Mouse (Mus musculus) hindbrain, postnatal 0 days (tissue): ENCODE data around the gene Ap2a2. TPM values are rescaled to one million over a fixed set of nuclear protein-coding genes. Genes with fewer than 3 reads are reported as not detected.

Experiments
- ATAC-seq: fragments of 200-750 bp; cut with Nextera tagmentation; 2 replicates; pipeline ENCODE4 v1.8.0; 2017; ENCODE audit warnings: mild to moderate bottlenecking, moderate TSS enrichment, moderate library complexity
- DNase-seq: peaks from one replicate; pipeline ENCODE4 v3.0.0-alpha.2; 2015; ENCODE audit warnings: low spot score
- H3K27ac ChIP-seq: fragments of 300-500 bp; sonication (generic); 2 replicates; pipeline ENCODE4 v1.5.1; 2014; ENCODE audit warnings: mild to moderate bottlenecking
- H3K27me3 ChIP-seq: fragments of 300-500 bp; sonication (generic); 2 replicates; pipeline ENCODE4 v1.6.1; 2014; ENCODE audit warnings: low read length, mixed read lengths; ENCODE audit not compliant: insufficient read depth
- H3K36me3 ChIP-seq: fragments of 300-500 bp; sonication (generic); 2 replicates; pipeline ENCODE4 v1.6.1; 2014; ENCODE audit warnings: low read length, mixed read lengths; ENCODE audit not compliant: insufficient read depth
- H3K4me1 ChIP-seq: fragments of 300-500 bp; sonication (generic); 2 replicates; pipeline ENCODE4 v1.6.1; 2014; ENCODE audit warnings: antibody characterized with exemption, low read length, mixed read lengths; ENCODE audit not compliant: insufficient read depth
- H3K4me2 ChIP-seq: fragments of 300-500 bp; sonication (generic); 2 replicates; pipeline ENCODE4 v1.6.1; 2014; ENCODE audit warnings: low read depth, mild to moderate bottlenecking, low read length, moderate library complexity, mixed read lengths
- H3K4me3 ChIP-seq: fragments of 300-500 bp; sonication (generic); 2 replicates; pipeline ENCODE4 v1.5.1; 2014; ENCODE audit warnings: low read length
- H3K9ac ChIP-seq: fragments of 300-500 bp; sonication (generic); replicated peaks from 2 replicates; pipeline ENCODE4 v1.6.1; 2014; ENCODE audit warnings: mild to moderate bottlenecking, low read length, moderate library complexity, mixed read lengths
- H3K9me3 ChIP-seq: fragments of 300-500 bp; sonication (generic); 2 replicates; pipeline ENCODE4 v1.6.1; 2016; ENCODE audit warnings: low read length, mixed read lengths
- CTCF ChIP-seq: IDR thresholded peaks from 2 replicates; pipeline ENCODE4 v1.5.1; 2016; ENCODE audit warnings: antibody characterized with exemption, control low read depth, low read depth
- WGBS: fragments of 180-500 bp; shearing (Covaris S2); extraction: QIAGEN DNeasy Blood & Tissue Kit; methylation state at CpG from one replicate; pipeline ENCODE4 v1.1.7; 2014; 5-methylcytosine and 5-hydroxymethylcytosine counted together
- polyA plus RNA-seq: library from polyadenylated mRNA; unstranded; fragments of >200 nt; fragmentation: Nextera tagmentation; extraction: Ambion mirVana; gene quantifications from 2 replicates; pipeline ENCODE4 v1.2.1, GENCODE M21; 2015
- total RNA-seq: library from RNA; depleted of rRNA; stranded (reverse); fragments of >200 nt; gene quantifications from 2 replicates; pipeline ENCODE4 v1.2.3, GENCODE M21; 2014; rRNA removed

Gene Ap2a2
- total RNA-seq (209 and 214 TPM in 2 replicates), polyA plus RNA-seq (110 and 115 TPM in 2 replicates)

- DNase-seq (peak; percentile 98), ATAC-seq (peak; percentile 97)
- Histone ChIP-seq H3K4me3 (peak within 1 kb of the TSS; percentile 95), H3K36me3 (no peaks in the 10 kb centered on the region), H3K4me2 (peak within 1 kb of the TSS; percentile 91), H3K27ac (peak within 1 kb of the TSS; percentile 90), H3K9me3 (no peaks in the 10 kb centered on the region), H3K9ac (peak within 1 kb of the TSS; percentile 94), H3K27me3 (no peaks in the 10 kb centered on the region), H3K4me1 (peaks cover 11% of the 10 kb centered on the region)
- 0 out of 2 replicates have a peak, but pooled peaks have one; percentile 3 for TF ChIP-seq CTCF
- 1% methylated on average over 72 of the region's 72 CpGs for WGBS
Measured at GRCm38 (mm10) chr7:141561682-141562391, at the start of gene Ap2a2. TSS of gene Ap2a2 (plus strand) at chr7:141562173.

GRCm38 (mm10) chr7:141517638-141518037 is 44.3 kb upstream of the Ap2a2 start:
- Histone ChIP-seq H3K27me3 (no peaks in the 10 kb centered on the region), H3K4me2 (no peak overlapping the region), H3K9me3 (no peaks in the 10 kb centered on the region), H3K4me3 (no peak overlapping the region), H3K36me3 (no peaks in the 10 kb centered on the region; the same call in 1 of the 2 replicates), H3K27ac (no peak overlapping the region), H3K4me1 (no peaks in the 10 kb centered on the region), H3K9ac (no peak overlapping the region)
- DNase-seq: no peak
- TF ChIP-seq CTCF: no peak
- ATAC-seq: no peak
- WGBS: 86% methylated on average over 4 of the region's 4 CpGs

GRCm38 (mm10) chr7:141518296-141518695 is 43.7 kb upstream of the Ap2a2 start:
- no peaks in the 10 kb centered on the region; the same call in 1 of the 2 replicates for H3K36me3 ChIP-seq
- no peak for TF ChIP-seq CTCF

GRCm38 (mm10) chr7:141518926-141519325 is 43.0 kb upstream of the Ap2a2 start:
- no peak overlapping the region for H3K9ac ChIP-seq
- no peak overlapping the region for H3K4me3 ChIP-seq
- no peaks in the 10 kb centered on the region for H3K9me3 ChIP-seq
- no peak for ATAC-seq
- no peaks in the 10 kb centered on the region for H3K27me3 ChIP-seq
- H3K4me1 ChIP-seq: no peaks in the 10 kb centered on the region
- 61% methylated on average over 3 of the region's 3 CpGs for WGBS
- TF ChIP-seq CTCF: no peak
- no peak overlapping the region for H3K4me2 ChIP-seq
- DNase-seq: no peak
- no peaks in the 10 kb centered on the region; the same call in 1 of the 2 replicates for H3K36me3 ChIP-seq
- H3K27ac ChIP-seq: no peak overlapping the region

More at GRCm38 (mm10) chr7:141518296-141518695, 43.7 kb upstream of the Ap2a2 start:
- 70% methylated on average over 5 of the region's 5 CpGs for WGBS
- Histone ChIP-seq H3K4me2 (no peak overlapping the region), H3K9me3 (no peaks in the 10 kb centered on the region), H3K27me3 (no peaks in the 10 kb centered on the region), H3K4me1 (no peaks in the 10 kb centered on the region), H3K27ac (no peak overlapping the region), H3K9ac (no peak overlapping the region), H3K4me3 (no peak overlapping the region)
- ATAC-seq (no peak), DNase-seq (no peak)

GRCm38 (mm10) chr7:141519795-141520194 is 42.2 kb upstream of the Ap2a2 start:
- TF ChIP-seq CTCF: no peak
- ATAC-seq (no peak), DNase-seq (no peak)
- H3K9me3 ChIP-seq: no peaks in the 10 kb centered on the region
- H3K27me3 ChIP-seq: no peaks in the 10 kb centered on the region
- H3K36me3 ChIP-seq: no peaks in the 10 kb centered on the region; the same call in 1 of the 2 replicates
- H3K4me3 ChIP-seq: no peak overlapping the region
- H3K4me2 ChIP-seq: no peak overlapping the region
- no peak overlapping the region for H3K27ac ChIP-seq
- H3K4me1 ChIP-seq: no peaks in the 10 kb centered on the region
- no peak overlapping the region for H3K9ac ChIP-seq
- WGBS: 75% methylated on average over 1 of the region's 1 CpGs

- no peaks in the 10 kb centered on the region for H3K27me3 ChIP-seq
- peak; percentile 21 for DNase-seq
- no peaks in the 10 kb centered on the region for H3K4me1 ChIP-seq
- no peak overlapping the region for H3K4me2 ChIP-seq
- no peak overlapping the region for H3K9ac ChIP-seq
- WGBS: 28% methylated on average over 3 of the region's 4 CpGs
- no peak overlapping the region for H3K27ac ChIP-seq
- H3K36me3 ChIP-seq: peaks cover 7% of the 10 kb centered on the region
- ATAC-seq: no peak
- H3K9me3 ChIP-seq: no peaks in the 10 kb centered on the region
- no peak overlapping the region for H3K4me3 ChIP-seq
- peak; percentile 26; the same call in 1 of the 2 replicates for TF ChIP-seq CTCF
Measured at GRCm38 (mm10) chr7:141523007-141523406, 39.0 kb upstream of the Ap2a2 start.

- Histone ChIP-seq H3K36me3 (peaks cover 16% of the 10 kb centered on the region), H3K4me1 (no peaks in the 10 kb centered on the region), H3K4me2 (no peak overlapping the region), H3K4me3 (no peak overlapping the region), H3K27ac (no peak overlapping the region), H3K9me3 (no peaks in the 10 kb centered on the region), H3K27me3 (no peaks in the 10 kb centered on the region), H3K9ac (no peak overlapping the region)
- DNase-seq (no peak), ATAC-seq (no peak)
- WGBS: 85% methylated on average over 4 of the region's 4 CpGs
- no peak for TF ChIP-seq CTCF
Measured at GRCm38 (mm10) chr7:141524271-141524670, 37.7 kb upstream of the Ap2a2 start.
